Mouse (Mus musculus) stomach, postnatal 0 days (tissue): ENCODE measurements around the gene Arhgap42. TPM values are rescaled to one million over a fixed set of nuclear protein-coding genes. Genes with fewer than 3 reads are reported as not detected.

Experiments
- ATAC-seq: fragments of 200-750 bp; cut with Nextera tagmentation; 2 replicates; pipeline ENCODE4 v1.8.0; 2017; ENCODE audit not compliant: low FRiP score, low TSS enrichment
- DNase-seq: peaks from one replicate; pipeline ENCODE4 v3.0.0-alpha.2; 2016; ENCODE audit warnings: low spot score
- H3K27ac ChIP-seq: fragments of 300-500 bp; sonication (generic); replicated peaks from 2 replicates; pipeline ENCODE4 v1.5.1; 2014; ENCODE audit warnings: mild to moderate bottlenecking, control low read depth
- H3K27me3 ChIP-seq: fragments of 300-500 bp; sonication (generic); 2 replicates; pipeline ENCODE4 v1.6.1; 2014; ENCODE audit warnings: low read length; ENCODE audit not compliant: control insufficient read depth, insufficient read depth
- H3K36me3 ChIP-seq: fragments of 300-500 bp; sonication (generic); 2 replicates; pipeline ENCODE4 v1.6.1; 2014; ENCODE audit warnings: low read length, mixed read lengths; ENCODE audit not compliant: control insufficient read depth, insufficient read depth
- H3K4me1 ChIP-seq: fragments of 300-500 bp; sonication (generic); replicated peaks from 2 replicates; pipeline ENCODE4 v1.6.1; 2014; ENCODE audit warnings: antibody characterized with exemption; ENCODE audit not compliant: control insufficient read depth, insufficient read depth
- H3K4me2 ChIP-seq: fragments of 300-500 bp; sonication (generic); replicated peaks from 2 replicates; pipeline ENCODE4 v1.6.1; 2014; ENCODE audit warnings: low read depth, mild to moderate bottlenecking, control low read depth, moderate library complexity
- H3K4me3 ChIP-seq: fragments of 300-500 bp; sonication (generic); 2 replicates; pipeline ENCODE4 v1.5.1; 2014; ENCODE audit warnings: low read depth, low read length, control low read depth
- H3K9ac ChIP-seq: fragments of 300-500 bp; sonication (generic); 2 replicates; pipeline ENCODE4 v1.6.1; 2014; ENCODE audit warnings: mild to moderate bottlenecking, low read length, control low read depth, mixed read lengths
- H3K9me3 ChIP-seq: fragments of 300-500 bp; sonication (generic); 2 replicates; pipeline ENCODE4 v1.6.1; 2016; ENCODE audit warnings: low read length; ENCODE audit not compliant: control insufficient read depth
- CTCF ChIP-seq: IDR thresholded peaks from 2 replicates; pipeline ENCODE4 v1.5.1; 2016; ENCODE audit warnings: antibody characterized with exemption, low read depth, mild to moderate bottlenecking, moderate library complexity
- EP300 ChIP-seq: optimal IDR thresholded peaks from 2 replicates; pipeline ENCODE3; 2016; ENCODE audit warnings: antibody characterized with exemption
- WGBS: fragments of 180-500 bp; shearing (Covaris S2); extraction: QIAGEN DNeasy Blood & Tissue Kit; methylation state at CpG from one replicate; pipeline ENCODE4 v1.1.7; 2014; 5-methylcytosine and 5-hydroxymethylcytosine counted together
- polyA plus RNA-seq: library from polyadenylated mRNA; unstranded; fragments of >200 nt; fragmentation: Nextera tagmentation; extraction: Ambion mirVana; gene quantifications from 2 replicates; pipeline ENCODE4 v1.2.1, GENCODE M21; 2015

The Arhgap42 gene
- polyA plus RNA-seq, 1 experiment from 2014 or later: 21.7 TPM

DNA sequence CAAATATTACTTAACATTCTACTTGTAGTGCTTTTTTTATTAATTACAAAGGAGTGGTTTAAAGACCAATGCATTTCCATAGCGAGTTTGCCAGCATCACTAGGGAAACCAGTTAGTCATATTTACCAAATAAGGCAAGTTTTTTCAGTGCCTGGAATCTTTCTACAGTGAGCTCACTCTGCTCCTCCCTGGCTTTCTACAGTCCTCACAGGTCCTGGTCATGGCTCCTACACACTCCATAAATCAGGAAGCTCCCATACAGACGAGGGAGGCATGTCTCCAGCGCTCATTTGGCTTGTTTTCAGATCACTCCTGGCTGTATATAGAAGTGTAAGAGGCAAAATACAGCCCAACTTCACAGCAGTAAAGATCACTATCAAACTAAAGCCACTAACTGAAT, 134.1 kb downstream of the Arhgap42 start:
- Histone ChIP-seq H3K4me3 (no peak overlapping the region), H3K9ac (no peak overlapping the region), H3K27ac (no peak overlapping the region), H3K4me2 (no peak overlapping the region), H3K4me1 (no peaks in the 10 kb centered on the region), H3K9me3 (no peaks in the 10 kb centered on the region), H3K36me3 (no peaks in the 10 kb centered on the region), H3K27me3 (no peaks in the 10 kb centered on the region)
- DNase-seq: no peak
- TF ChIP-seq EP300 (no peak), CTCF (no peak)
- 43% methylated on average over 3 of the region's 3 CpGs for WGBS
- peak; percentile 57; the same call in 1 of the 2 replicates for ATAC-seq

DNA sequence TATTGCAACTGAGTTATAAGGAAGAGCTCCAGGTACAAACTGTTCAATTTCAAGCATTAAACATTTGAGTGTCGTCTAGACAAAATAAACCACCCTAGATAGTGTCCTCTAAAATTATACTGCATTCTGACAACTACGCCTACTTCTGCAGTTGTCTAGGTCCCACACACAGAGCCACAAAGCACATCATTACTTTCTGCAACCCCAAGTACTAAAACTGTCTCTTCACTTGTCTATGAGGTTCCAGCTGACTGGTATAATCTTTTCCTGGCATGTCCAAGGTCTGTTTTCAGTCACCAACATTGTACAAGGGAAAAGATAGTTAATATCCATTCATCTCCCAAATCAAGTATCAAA, 136.8 kb downstream of the Arhgap42 start:
- Histone ChIP-seq H3K9ac (no peak overlapping the region), H3K27me3 (no peaks in the 10 kb centered on the region), H3K4me2 (no peak overlapping the region), H3K27ac (no peak overlapping the region), H3K4me3 (no peak overlapping the region), H3K9me3 (no peaks in the 10 kb centered on the region), H3K4me1 (no peaks in the 10 kb centered on the region), H3K36me3 (no peaks in the 10 kb centered on the region)
- no peak for ATAC-seq
- WGBS: 97% methylated on average over 2 of the region's 2 CpGs
- TF ChIP-seq EP300 (no peak), CTCF (no peak)
- no peak for DNase-seq

DNA sequence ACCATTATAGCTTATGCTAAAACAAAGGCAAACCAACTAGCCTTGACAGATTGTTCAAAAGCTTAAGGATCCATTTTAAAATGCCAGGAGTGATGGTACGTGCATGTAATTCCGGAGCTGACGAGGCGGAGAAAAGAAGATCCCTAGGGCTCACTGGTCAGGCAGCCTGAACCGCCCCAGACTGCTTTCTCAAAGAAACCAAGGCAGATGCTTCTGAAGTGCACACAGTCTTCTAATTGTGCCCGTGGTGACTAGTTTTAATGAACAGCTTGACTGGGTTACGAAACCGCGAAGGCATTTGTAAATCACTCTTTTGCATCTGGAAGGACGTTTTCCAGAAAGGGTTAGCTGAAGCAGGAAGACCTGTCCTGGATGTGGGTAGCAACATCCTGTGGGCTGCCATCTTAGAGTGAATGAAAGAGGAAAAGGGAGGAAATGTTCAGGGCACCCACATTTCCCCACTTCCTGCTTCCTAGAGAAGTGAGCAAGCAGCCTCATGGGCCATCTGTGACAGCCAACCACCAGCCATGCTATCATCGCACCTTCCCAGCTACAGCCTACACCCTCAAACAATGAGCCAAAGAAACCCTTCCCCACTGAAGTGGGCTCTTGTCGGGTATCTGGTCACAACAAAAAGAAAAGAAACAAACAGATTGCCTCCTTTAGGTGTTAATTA, 137.3 kb downstream of the Arhgap42 start:
- TF ChIP-seq EP300 (no peak), CTCF (no peak)
- no peak for ATAC-seq
- H3K27ac ChIP-seq: no peak overlapping the region

DNA sequence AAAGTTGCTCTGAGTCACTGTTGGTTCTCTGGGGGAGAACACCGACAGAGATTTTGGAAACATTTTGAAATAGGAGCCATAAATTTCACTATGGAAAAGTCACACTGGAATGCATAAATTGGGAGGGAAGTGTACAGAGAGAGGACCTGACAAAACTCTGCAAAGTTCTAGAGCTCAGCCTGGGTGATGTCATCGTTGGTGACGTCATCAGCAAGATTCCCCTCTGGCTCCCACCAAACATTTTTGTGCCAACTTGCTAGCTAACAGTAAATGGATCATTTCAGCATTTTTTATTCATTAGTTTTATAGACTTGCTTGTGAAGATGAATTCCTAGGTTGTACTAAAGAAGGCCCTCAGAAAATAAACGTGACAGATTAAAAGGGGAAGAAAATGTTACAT, 137.8 kb downstream of the Arhgap42 start:
- 57% methylated on average over 4 of the region's 4 CpGs for WGBS
- no peak for TF ChIP-seq CTCF
- no peak for TF ChIP-seq EP300
- Histone ChIP-seq H3K27ac (no peak overlapping the region), H3K4me2 (no peak overlapping the region), H3K27me3 (no peaks in the 10 kb centered on the region), H3K9me3 (no peaks in the 10 kb centered on the region), H3K4me3 (no peak overlapping the region), H3K9ac (no peak overlapping the region), H3K4me1 (no peaks in the 10 kb centered on the region), H3K36me3 (no peaks in the 10 kb centered on the region)
- ATAC-seq: no peak
- no peak for DNase-seq

More for the DNA sequence above, 137.3 kb downstream of the Arhgap42 start:
- 83% methylated on average over 12 of the region's 12 CpGs for WGBS
- no peaks in the 10 kb centered on the region for H3K27me3 ChIP-seq
- H3K9me3 ChIP-seq: no peaks in the 10 kb centered on the region
- H3K9ac ChIP-seq: no peak overlapping the region
- H3K4me1 ChIP-seq: no peaks in the 10 kb centered on the region
- no peak overlapping the region for H3K4me3 ChIP-seq
- DNase-seq: no peak
- H3K4me2 ChIP-seq: no peak overlapping the region
- no peaks in the 10 kb centered on the region for H3K36me3 ChIP-seq

- Histone ChIP-seq H3K4me1 (no peaks in the 10 kb centered on the region), H3K9ac (no peak overlapping the region), H3K27me3 (no peaks in the 10 kb centered on the region), H3K9me3 (no peaks in the 10 kb centered on the region), H3K36me3 (no peaks in the 10 kb centered on the region), H3K4me3 (no peak overlapping the region), H3K27ac (no peak overlapping the region), H3K4me2 (no peak overlapping the region)
- DNase-seq (no peak), ATAC-seq (no peak)
- WGBS: 69% methylated on average over 4 of the region's 4 CpGs
- TF ChIP-seq EP300: no peak
- no peak for TF ChIP-seq CTCF
Measured at GRCm38 (mm10) chr9:9097835-9098234, 141.1 kb downstream of the Arhgap42 start.

GRCm38 (mm10) chr9:9096761-9097160, 142.1 kb downstream of the Arhgap42 start:
- no peak overlapping the region for H3K4me3 ChIP-seq
- no peak for TF ChIP-seq EP300
- no peak for TF ChIP-seq CTCF
- no peaks in the 10 kb centered on the region for H3K27me3 ChIP-seq
- no peak overlapping the region for H3K27ac ChIP-seq
- no peaks in the 10 kb centered on the region for H3K9me3 ChIP-seq
- no peak overlapping the region for H3K9ac ChIP-seq
- no peaks in the 10 kb centered on the region for H3K36me3 ChIP-seq
- H3K4me2 ChIP-seq: no peak overlapping the region
- ATAC-seq: no peak
- no peaks in the 10 kb centered on the region for H3K4me1 ChIP-seq
- WGBS: 93% methylated on average over 1 of the region's 1 CpGs
- DNase-seq: no peak
